Mouse (Mus musculus) cerebellum, adult 2 months (tissue): ENCODE results near the gene En1. TPM values are rescaled to one million over a fixed set of nuclear protein-coding genes. Genes with fewer than 3 reads are reported as not detected.

ENCODE experiments used
- DNase-seq, 2 experiments: peaks; one replicate each; pipeline ENCODE4 v3.0.0; 2021
- H3K27ac ChIP-seq: fragments of 200-500 bp; 2 replicates; pipeline ENCODE4 v1.5.1; 2012; ENCODE audit warnings: low read length, control low read depth, inconsistent platforms; ENCODE audit not compliant: insufficient read depth
- H3K27me3 ChIP-seq: fragments of 200-500 bp; 2 replicates; pipeline ENCODE4 v1.6.1; 2012; ENCODE audit warnings: inconsistent platforms, mild to moderate bottlenecking, low read length, moderate library complexity; ENCODE audit not compliant: control insufficient read depth, insufficient read depth
- H3K4me1 ChIP-seq: fragments of 200-500 bp; 2 replicates; pipeline ENCODE4 v1.6.1; 2011; ENCODE audit warnings: low read length; ENCODE audit not compliant: control insufficient read depth, insufficient read depth
- H3K4me3 ChIP-seq: fragments of 200-500 bp; replicated peaks from 2 replicates; pipeline ENCODE3; 2011; ENCODE audit warnings: mild to moderate bottlenecking, low read depth, low read length, control low read depth; ENCODE audit not compliant: insufficient read depth
- CTCF ChIP-seq: fragments of 200-500 bp; IDR thresholded peaks from 2 replicates; pipeline ENCODE4 v1.5.1; 2011; ENCODE audit warnings: low read depth, mild to moderate bottlenecking, control low read depth, low read length, moderate library complexity, borderline replicate concordance; ENCODE audit not compliant: insufficient read depth
- POLR2A ChIP-seq: fragments of 200-500 bp; IDR thresholded peaks from 2 replicates; pipeline ENCODE4 v1.6.1; 2011; ENCODE audit warnings: low read length, control low read depth, borderline replicate concordance; ENCODE audit not compliant: insufficient read depth
- WGBS: fragments of 180-500 bp; shearing (Covaris S2); methylation state at CpG from one replicate; pipeline ENCODE4 v1.1.7; 2018; 5-methylcytosine and 5-hydroxymethylcytosine counted together
- polyA plus RNA-seq: library from polyadenylated mRNA; depleted of rRNA; stranded (reverse); fragments of >200 nt; gene quantifications from 2 replicates; pipeline ENCODE4 v1.2.3, GENCODE M21; 2012

The En1 gene
- polyA plus RNA-seq, 1 experiment = 2.4 TPM

GRCm38 (mm10) chr1:120621383-120621782 lies 19.2 kb downstream of the En1 start:
- no peaks in the 10 kb centered on the region; the same call in 1 of the 2 replicates for H3K27me3 ChIP-seq
- DNase-seq = no peak

GRCm38 (mm10) chr1:120626930-120627621 lies 24.9 kb downstream of the En1 start:
- DNase-seq = no peak
- Histone ChIP-seq H3K4me1 (no peaks in the 10 kb centered on the region), H3K27ac (no peak overlapping the region), H3K27me3 (no peaks in the 10 kb centered on the region), H3K4me3 (no peak overlapping the region)
- TF ChIP-seq POLR2A (no peak), CTCF (no peak)
- 46% methylated on average over 11 of the region's 11 CpGs for WGBS

More at GRCm38 (mm10) chr1:120621383-120621782, 19.2 kb downstream of the En1 start:
- Histone ChIP-seq H3K4me1 (no peaks in the 10 kb centered on the region), H3K27ac (no peak overlapping the region), H3K4me3 (no peak overlapping the region)
- 41% methylated on average over 5 of the region's 5 CpGs for WGBS
- no peak for TF ChIP-seq POLR2A
- no peak for TF ChIP-seq CTCF

- TF ChIP-seq POLR2A (no peak), CTCF (no peak)
- no peak overlapping the region for H3K4me3 ChIP-seq
- no peak for DNase-seq
- WGBS = 77% methylated on average over 4 of the region's 4 CpGs
- no peaks in the 10 kb centered on the region for H3K27me3 ChIP-seq
- H3K4me1 ChIP-seq = no peaks in the 10 kb centered on the region
- H3K27ac ChIP-seq = no peak overlapping the region
Measured at GRCm38 (mm10) chr1:120627622-120628001, 25.4 kb downstream of the En1 start.

GRCm38 (mm10) chr1:120628821-120629220 lies 26.6 kb downstream of the En1 start:
- no peak for TF ChIP-seq POLR2A
- no peak for TF ChIP-seq CTCF
- Histone ChIP-seq H3K27me3 (no peaks in the 10 kb centered on the region), H3K4me1 (no peaks in the 10 kb centered on the region), H3K27ac (no peak overlapping the region), H3K4me3 (no peak overlapping the region)
- DNase-seq = no peak
- 63% methylated on average over 9 of the region's 9 CpGs for WGBS

- 16% methylated on average over 10 of the region's 10 CpGs for WGBS
- Histone ChIP-seq H3K4me1 (no peaks in the 10 kb centered on the region), H3K27ac (no peak overlapping the region), H3K4me3 (no peak overlapping the region), H3K27me3 (no peaks in the 10 kb centered on the region)
- no peak for DNase-seq
- TF ChIP-seq CTCF = no peak
- no peak for TF ChIP-seq POLR2A
Measured at GRCm38 (mm10) chr1:120643380-120643779, 41.2 kb downstream of the En1 start.

GRCm38 (mm10) chr1:120643848-120644711 lies 41.9 kb downstream of the En1 start:
- no peak for DNase-seq
- Histone ChIP-seq H3K27me3 (no peaks in the 10 kb centered on the region), H3K4me1 (no peaks in the 10 kb centered on the region), H3K27ac (no peak overlapping the region), H3K4me3 (no peak overlapping the region)
- 36% methylated on average over 13 of the region's 13 CpGs for WGBS
- no peak for TF ChIP-seq POLR2A
- TF ChIP-seq CTCF = no peak

GRCm38 (mm10) chr1:120644755-120645154 lies 42.5 kb downstream of the En1 start:
- no peak overlapping the region for H3K27ac ChIP-seq
- no peak overlapping the region for H3K4me3 ChIP-seq
- H3K4me1 ChIP-seq = no peaks in the 10 kb centered on the region
- TF ChIP-seq POLR2A = no peak
- no peak for TF ChIP-seq CTCF
- no peaks in the 10 kb centered on the region for H3K27me3 ChIP-seq
- 89% methylated on average over 1 of the region's 1 CpGs for WGBS
- DNase-seq = no peak

- TF ChIP-seq POLR2A (no peak), CTCF (no peak)
- Histone ChIP-seq H3K4me1 (no peaks in the 10 kb centered on the region), H3K27ac (no peak overlapping the region), H3K27me3 (no peaks in the 10 kb centered on the region), H3K4me3 (no peak overlapping the region)
- DNase-seq = no peak
- 57% methylated on average over 8 of the region's 8 CpGs for WGBS
Measured at GRCm38 (mm10) chr1:120650068-120650467, 47.9 kb downstream of the En1 start.
